Mouse (Mus musculus): ENCODE data around the gene Cep70. TPM values are rescaled to one million over a fixed set of nuclear protein-coding genes. Genes with fewer than 3 reads are reported as not detected.

Cep70 gene
- polyA plus RNA-seq, 1 experiment from 2014 or later, result 51.0 TPM

DNA sequence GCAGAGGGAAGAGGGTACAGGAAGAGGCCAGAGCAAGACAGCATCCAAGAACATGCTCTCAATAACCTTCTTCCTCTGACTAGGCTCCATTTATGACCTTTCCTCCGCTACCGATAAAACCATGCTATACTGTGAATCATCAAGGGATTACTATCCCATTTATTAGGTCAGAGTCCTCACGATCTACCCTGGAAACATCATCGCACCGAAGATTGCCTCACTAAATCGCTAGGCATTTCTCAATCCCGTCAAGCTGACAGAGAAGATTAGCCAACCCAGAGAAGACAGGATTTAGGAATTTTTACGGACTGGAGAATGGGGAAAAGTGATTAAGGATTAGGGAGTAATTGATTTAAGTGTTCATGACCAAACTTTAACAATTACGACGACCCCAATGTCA, 4.9 kb upstream of the Cep70 start:
- no peaks in the 10 kb centered on the region for H3K27me3 ChIP-seq (ENCODE audit: control insufficient read depth, insufficient read depth, low read length)
- H3K4me1 ChIP-seq (replicated peaks; ENCODE audit: control insufficient read depth, insufficient read depth, low read length), result no peaks in the 10 kb centered on the region

GRCm38 (mm10) chr9:99239256-99239655, 3.9 kb upstream of the Cep70 start:
- Histone ChIP-seq H3K4me2 (ENCODE audit: low read depth, low read length, severe bottlenecking) (no peak overlapping the region), H3K4me1 (replicated peaks; ENCODE audit: control insufficient read depth, insufficient read depth, low read length) (no peaks in the 10 kb centered on the region; the same call in 1 of the 2 replicates), H3K36me3 (ENCODE audit: control insufficient read depth, insufficient read depth, low read length) (no peaks in the 10 kb centered on the region), H3K27me3 (ENCODE audit: control insufficient read depth, insufficient read depth, low read length) (no peaks in the 10 kb centered on the region), H3K9ac (ENCODE audit: low read length) (no peak overlapping the region), H3K9me3 (ENCODE audit: control insufficient read depth, low read length) (no peaks in the 10 kb centered on the region), H3K27ac (ENCODE audit: low read depth, low read length) (no peak overlapping the region), H3K4me3 (ENCODE audit: low read depth, low read length) (no peak overlapping the region)
- ATAC-seq (replicated peaks; ENCODE audit: low FRiP score) (no peak), DNase-seq (ENCODE audit: low spot score) (no peak)
- WGBS, result 87% methylated on average over 1 of the region's 1 CpGs

More for the DNA sequence above, 4.9 kb upstream of the Cep70 start:
- no peak for ATAC-seq (replicated peaks; ENCODE audit: low FRiP score)
- Histone ChIP-seq H3K4me3 (ENCODE audit: low read depth, low read length) (no peak overlapping the region), H3K9me3 (ENCODE audit: control insufficient read depth, low read length) (no peaks in the 10 kb centered on the region), H3K9ac (ENCODE audit: low read length) (no peak overlapping the region), H3K27ac (ENCODE audit: low read depth, low read length) (no peak overlapping the region), H3K36me3 (ENCODE audit: control insufficient read depth, insufficient read depth, low read length) (no peaks in the 10 kb centered on the region), H3K4me2 (ENCODE audit: low read depth, low read length, severe bottlenecking) (no peak overlapping the region)
- DNase-seq (ENCODE audit: low spot score), result no peak
- 72% methylated on average over 10 of the region's 10 CpGs for WGBS

DNA sequence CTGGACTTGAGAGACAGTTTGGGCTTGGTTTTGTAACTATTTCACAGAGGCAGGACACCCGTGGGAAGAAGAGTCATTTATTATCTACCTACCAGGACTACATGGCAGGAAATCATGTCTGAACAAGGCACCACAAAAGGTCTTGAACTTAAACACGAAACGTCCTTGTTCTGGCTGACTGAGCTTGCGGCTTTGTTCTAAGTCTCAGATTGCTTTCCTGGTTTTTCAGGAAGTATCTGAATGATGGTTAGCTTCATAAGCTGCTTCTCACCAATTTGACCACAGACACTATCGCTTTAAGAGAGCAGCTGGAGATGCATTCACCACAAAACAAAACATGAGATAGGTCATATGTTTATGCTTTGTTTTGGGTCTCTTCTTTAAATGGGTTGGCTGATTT, 2.6 kb upstream of the Cep70 start:
- Histone ChIP-seq H3K4me1 (replicated peaks; ENCODE audit: control insufficient read depth, insufficient read depth, low read length) (no peaks in the 10 kb centered on the region; the same call in 1 of the 2 replicates), H3K27ac (ENCODE audit: low read depth, low read length) (no peak overlapping the region), H3K27me3 (ENCODE audit: control insufficient read depth, insufficient read depth, low read length) (no peaks in the 10 kb centered on the region), H3K4me2 (ENCODE audit: low read depth, low read length, severe bottlenecking) (no peak overlapping the region), H3K9me3 (ENCODE audit: control insufficient read depth, low read length) (no peaks in the 10 kb centered on the region), H3K4me3 (ENCODE audit: low read depth, low read length) (no peak overlapping the region), H3K9ac (ENCODE audit: low read length) (no peak overlapping the region), H3K36me3 (ENCODE audit: control insufficient read depth, insufficient read depth, low read length) (no peaks in the 10 kb centered on the region)
- ATAC-seq (replicated peaks; ENCODE audit: low FRiP score) (no peak), DNase-seq (ENCODE audit: low spot score) (no peak)
- WGBS, result 86% methylated on average over 5 of the region's 5 CpGs

DNA sequence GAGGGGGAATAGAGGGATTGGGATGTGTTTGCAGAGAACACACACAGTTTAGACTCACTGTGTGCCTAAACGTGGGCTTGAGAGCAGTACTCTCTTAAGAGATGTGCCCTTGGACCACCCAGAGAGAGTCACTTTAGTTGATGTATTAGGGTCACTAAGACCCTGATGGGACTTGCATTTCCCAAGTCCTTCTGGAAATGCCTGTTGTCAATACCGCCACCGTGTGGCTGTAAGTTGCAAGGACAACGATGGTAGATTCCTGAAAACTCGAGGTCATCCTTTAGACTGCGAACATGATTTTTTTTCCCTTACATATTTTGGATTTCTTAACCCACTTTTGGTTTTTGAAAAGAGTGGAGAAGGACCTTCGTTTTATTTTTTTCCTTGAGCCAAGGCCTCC, 1.1 kb upstream of the Cep70 start:
- Histone ChIP-seq H3K4me3 (ENCODE audit: low read depth, low read length) (no peak overlapping the region), H3K9ac (ENCODE audit: low read length) (no peak overlapping the region), H3K4me2 (ENCODE audit: low read depth, low read length, severe bottlenecking) (no peak overlapping the region), H3K27me3 (ENCODE audit: control insufficient read depth, insufficient read depth, low read length) (no peaks in the 10 kb centered on the region), H3K27ac (ENCODE audit: low read depth, low read length) (no peak overlapping the region), H3K4me1 (replicated peaks; ENCODE audit: control insufficient read depth, insufficient read depth, low read length) (no peaks in the 10 kb centered on the region; the same call in 1 of the 2 replicates), H3K9me3 (ENCODE audit: control insufficient read depth, low read length) (no peaks in the 10 kb centered on the region), H3K36me3 (ENCODE audit: control insufficient read depth, insufficient read depth, low read length) (no peaks in the 10 kb centered on the region)
- ATAC-seq (replicated peaks; ENCODE audit: low FRiP score) (no peak), DNase-seq (ENCODE audit: low spot score) (peak; percentile 77)
- 4% methylated on average over 7 of the region's 7 CpGs for WGBS

DNA sequence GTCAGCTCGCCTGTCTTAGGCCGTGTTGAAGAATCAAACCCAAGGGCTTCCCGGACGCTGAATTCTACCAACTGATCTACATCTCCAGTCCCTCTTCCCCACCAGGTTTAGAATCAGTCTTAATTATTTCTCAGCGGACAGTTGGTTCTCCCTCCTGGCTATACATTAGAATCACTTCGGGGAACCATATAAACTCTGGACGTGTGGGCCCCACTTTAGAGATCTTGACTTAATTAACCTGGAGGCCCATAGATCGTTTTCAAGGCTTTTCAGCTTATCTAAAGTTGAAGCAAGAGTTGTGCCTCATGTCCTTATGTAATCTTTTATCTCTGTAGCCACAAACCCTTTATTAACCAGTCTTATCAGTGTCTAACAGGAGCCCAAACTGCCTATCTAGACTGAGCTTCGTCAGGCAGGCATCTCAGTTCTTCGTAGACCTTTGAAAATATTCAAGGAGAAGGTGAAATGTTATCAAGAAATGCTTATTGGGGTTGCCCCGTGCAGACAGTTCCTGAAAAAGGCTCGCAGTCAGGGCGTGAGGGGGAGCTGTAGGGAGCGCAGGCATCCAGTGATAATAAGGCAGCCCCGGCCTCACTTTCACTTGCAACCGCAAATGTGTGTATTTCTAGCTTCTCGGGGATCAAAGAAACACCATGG, 506 bp upstream of the Cep70 start:
- H3K36me3 ChIP-seq (ENCODE audit: control insufficient read depth, insufficient read depth, low read length), result no peaks in the 10 kb centered on the region; the same call in 1 of the 2 replicates
- 11% methylated on average over 17 of the region's 17 CpGs for WGBS
- H3K4me2 ChIP-seq (ENCODE audit: low read depth, low read length, severe bottlenecking), result peak overlapping the region; percentile 73
- H3K4me3 ChIP-seq (ENCODE audit: low read depth, low read length), result peak overlapping the region; percentile 87
- H3K9ac ChIP-seq (ENCODE audit: low read length), result peak overlapping the region; percentile 44; the same call in 1 of the 2 replicates
- no peak for DNase-seq (ENCODE audit: low spot score)
- no peaks in the 10 kb centered on the region; the same call in 1 of the 2 replicates for H3K4me1 ChIP-seq (replicated peaks; ENCODE audit: control insufficient read depth, insufficient read depth, low read length)
- no peak; the same call in 1 of the 2 replicates for ATAC-seq (replicated peaks; ENCODE audit: low FRiP score)
- H3K9me3 ChIP-seq (ENCODE audit: control insufficient read depth, low read length), result no peaks in the 10 kb centered on the region
- H3K27me3 ChIP-seq (ENCODE audit: control insufficient read depth, insufficient read depth, low read length), result no peaks in the 10 kb centered on the region
- H3K27ac ChIP-seq (ENCODE audit: low read depth, low read length), result no peak overlapping the region

DNA sequence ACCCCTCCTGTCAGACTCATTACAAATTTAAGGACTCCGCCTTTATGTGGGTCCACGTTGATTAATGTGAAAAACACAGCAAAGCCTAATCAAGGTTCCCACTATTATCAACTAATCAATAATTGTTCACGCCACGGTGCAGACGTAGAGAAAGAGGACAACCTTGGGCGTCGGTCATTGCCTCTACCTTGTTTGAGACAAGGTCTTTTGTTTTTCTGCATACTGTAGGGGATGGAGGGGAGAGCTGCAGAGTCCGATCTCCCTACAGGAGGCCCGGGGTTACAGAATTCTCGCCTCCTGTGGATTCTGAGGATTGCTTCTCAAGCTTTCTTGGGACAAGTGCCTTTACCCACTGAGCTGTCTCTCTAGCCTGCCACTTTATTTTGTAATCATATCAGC, 727 bp downstream of the Cep70 start:
- Histone ChIP-seq H3K36me3 (ENCODE audit: control insufficient read depth, insufficient read depth, low read length) (no peaks in the 10 kb centered on the region; the same call in 1 of the 2 replicates), H3K4me3 (ENCODE audit: low read depth, low read length) (peak overlapping the region; percentile 87), H3K4me2 (ENCODE audit: low read depth, low read length, severe bottlenecking) (peak overlapping the region; percentile 73), H3K27me3 (ENCODE audit: control insufficient read depth, insufficient read depth, low read length) (no peaks in the 10 kb centered on the region), H3K4me1 (replicated peaks; ENCODE audit: control insufficient read depth, insufficient read depth, low read length) (no peaks in the 10 kb centered on the region; the same call in 1 of the 2 replicates), H3K27ac (ENCODE audit: low read depth, low read length) (peak overlapping the region; percentile 48; the same call in 1 of the 2 replicates), H3K9me3 (ENCODE audit: control insufficient read depth, low read length) (no peaks in the 10 kb centered on the region), H3K9ac (ENCODE audit: low read length) (peak overlapping the region; percentile 84)
- no peak for DNase-seq (ENCODE audit: low spot score)
- 2% methylated on average over 10 of the region's 10 CpGs for WGBS
- no peak for ATAC-seq (replicated peaks; ENCODE audit: low FRiP score)

GRCm38 (mm10) chr9:99248304-99248703, 5.1 kb downstream of the Cep70 start:
- H3K4me2 ChIP-seq (ENCODE audit: low read depth, low read length, severe bottlenecking), result no peak overlapping the region
- 62% methylated on average over 8 of the region's 8 CpGs for WGBS
- DNase-seq (ENCODE audit: low spot score), result no peak
- H3K36me3 ChIP-seq (ENCODE audit: control insufficient read depth, insufficient read depth, low read length), result no peaks in the 10 kb centered on the region; the same call in 1 of the 2 replicates
- H3K4me1 ChIP-seq (replicated peaks; ENCODE audit: control insufficient read depth, insufficient read depth, low read length), result no peaks in the 10 kb centered on the region; the same call in 1 of the 2 replicates
- no peak for ATAC-seq (replicated peaks; ENCODE audit: low FRiP score)
- no peak overlapping the region for H3K9ac ChIP-seq (ENCODE audit: low read length)
- no peak overlapping the region for H3K27ac ChIP-seq (ENCODE audit: low read depth, low read length)
- H3K27me3 ChIP-seq (ENCODE audit: control insufficient read depth, insufficient read depth, low read length), result no peaks in the 10 kb centered on the region
- H3K4me3 ChIP-seq (ENCODE audit: low read depth, low read length), result no peak overlapping the region
- H3K9me3 ChIP-seq (ENCODE audit: control insufficient read depth, low read length), result no peaks in the 10 kb centered on the region

DNA sequence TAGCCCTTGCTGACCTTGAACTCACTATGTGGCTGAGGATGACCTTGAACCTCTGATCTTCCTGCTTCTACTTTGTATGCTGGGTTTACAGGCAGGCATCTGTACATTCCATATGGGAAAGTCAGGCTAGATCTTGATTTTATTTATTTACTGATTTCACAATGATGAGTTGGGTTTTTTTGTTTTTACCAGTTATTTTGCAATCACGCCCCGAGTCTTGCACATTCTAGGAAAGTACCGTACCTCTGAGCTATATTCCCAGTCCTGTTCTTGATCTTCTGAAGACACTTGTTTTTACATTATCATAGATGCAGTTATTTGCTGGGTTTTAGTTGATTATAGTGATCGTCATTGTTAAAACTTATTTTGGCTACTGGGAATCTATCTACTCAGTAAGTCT, 5.7 kb downstream of the Cep70 start:
- no peaks in the 10 kb centered on the region; the same call in 1 of the 2 replicates for H3K4me1 ChIP-seq (replicated peaks; ENCODE audit: control insufficient read depth, insufficient read depth, low read length)
- H3K36me3 ChIP-seq (ENCODE audit: control insufficient read depth, insufficient read depth, low read length), result no peaks in the 10 kb centered on the region; the same call in 1 of the 2 replicates
- WGBS, result 96% methylated on average over 4 of the region's 4 CpGs
- H3K4me3 ChIP-seq (ENCODE audit: low read depth, low read length), result no peak overlapping the region
- no peaks in the 10 kb centered on the region for H3K27me3 ChIP-seq (ENCODE audit: control insufficient read depth, insufficient read depth, low read length)
- H3K9ac ChIP-seq (ENCODE audit: low read length), result no peak overlapping the region
- DNase-seq (ENCODE audit: low spot score), result no peak
- no peaks in the 10 kb centered on the region for H3K9me3 ChIP-seq (ENCODE audit: control insufficient read depth, low read length)
- H3K27ac ChIP-seq (ENCODE audit: low read depth, low read length), result no peak overlapping the region
- H3K4me2 ChIP-seq (ENCODE audit: low read depth, low read length, severe bottlenecking), result no peak overlapping the region
- ATAC-seq (replicated peaks; ENCODE audit: low FRiP score), result no peak

DNA sequence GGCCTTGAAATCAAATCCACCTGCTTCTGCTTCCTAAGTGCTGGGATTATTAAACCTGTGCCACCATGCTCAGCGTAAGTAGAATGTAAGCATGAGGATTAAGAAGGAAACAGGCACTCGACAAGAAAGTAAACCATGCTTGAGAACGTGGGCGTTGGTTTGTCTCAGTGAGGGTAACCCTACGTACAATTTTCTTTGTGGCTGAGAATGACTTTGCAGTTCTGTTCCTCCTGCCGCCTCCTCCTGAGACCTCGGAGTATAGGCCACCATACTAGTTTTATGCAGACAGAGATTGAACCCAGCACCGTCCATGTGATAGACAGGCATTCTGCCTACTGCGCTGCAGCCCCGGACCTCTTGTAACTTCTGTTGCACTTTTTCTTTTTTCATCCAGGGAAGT, 10.7 kb downstream of the Cep70 start:
- Histone ChIP-seq H3K36me3 (ENCODE audit: control insufficient read depth, insufficient read depth, low read length) (peaks cover 3% of the 10 kb centered on the region; the same call in 1 of the 2 replicates), H3K27ac (ENCODE audit: low read depth, low read length) (no peak overlapping the region), H3K4me3 (ENCODE audit: low read depth, low read length) (no peak overlapping the region), H3K9ac (ENCODE audit: low read length) (no peak overlapping the region), H3K27me3 (ENCODE audit: control insufficient read depth, insufficient read depth, low read length) (no peaks in the 10 kb centered on the region), H3K9me3 (ENCODE audit: control insufficient read depth, low read length) (no peaks in the 10 kb centered on the region), H3K4me2 (ENCODE audit: low read depth, low read length, severe bottlenecking) (no peak overlapping the region), H3K4me1 (replicated peaks; ENCODE audit: control insufficient read depth, insufficient read depth, low read length) (no peaks in the 10 kb centered on the region)
- DNase-seq (ENCODE audit: low spot score) (no peak), ATAC-seq (replicated peaks; ENCODE audit: low FRiP score) (no peak)
- 89% methylated on average over 10 of the region's 10 CpGs for WGBS
